Mouse (Mus musculus): ENCODE data around the gene Frmd4b.

DNA sequence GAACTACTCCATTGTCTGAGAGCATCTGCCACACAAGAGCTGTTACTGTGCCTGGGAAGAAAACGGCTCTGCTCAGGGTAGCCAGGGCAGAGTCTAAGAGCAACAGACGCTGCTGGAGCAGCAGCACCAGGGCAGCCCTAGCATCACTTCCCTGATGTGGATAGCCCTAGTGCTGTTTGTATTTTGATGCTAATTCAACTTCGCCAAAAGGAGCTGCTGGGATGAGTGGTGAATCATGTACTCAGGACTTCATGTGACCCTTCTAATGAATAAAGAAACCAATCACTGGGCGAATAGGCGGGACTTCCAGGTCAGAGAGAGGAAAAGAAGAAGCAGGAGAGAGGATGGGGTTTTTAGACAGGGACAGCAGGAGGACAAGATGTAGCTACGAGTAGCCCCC is 41.6 kb upstream of the Frmd4b start:
- no peak for TF ChIP-seq CTCF (IDR thresholded peaks at IDR 0.05; ENCODE audit: low read depth)
- no peak for TF ChIP-seq EP300 (IDR thresholded peaks at IDR 0.05; ENCODE audit: low read depth)

Data from liver, embryonic 14.5 days (tissue).